Mouse (Mus musculus): ENCODE data around the gene Serpinb8. TPM values are rescaled to one million over a fixed set of nuclear protein-coding genes. Genes with fewer than 3 reads are reported as not detected.

Gene Serpinb8
- polyA plus RNA-seq, 1 experiment: 5.0 TPM

DNA sequence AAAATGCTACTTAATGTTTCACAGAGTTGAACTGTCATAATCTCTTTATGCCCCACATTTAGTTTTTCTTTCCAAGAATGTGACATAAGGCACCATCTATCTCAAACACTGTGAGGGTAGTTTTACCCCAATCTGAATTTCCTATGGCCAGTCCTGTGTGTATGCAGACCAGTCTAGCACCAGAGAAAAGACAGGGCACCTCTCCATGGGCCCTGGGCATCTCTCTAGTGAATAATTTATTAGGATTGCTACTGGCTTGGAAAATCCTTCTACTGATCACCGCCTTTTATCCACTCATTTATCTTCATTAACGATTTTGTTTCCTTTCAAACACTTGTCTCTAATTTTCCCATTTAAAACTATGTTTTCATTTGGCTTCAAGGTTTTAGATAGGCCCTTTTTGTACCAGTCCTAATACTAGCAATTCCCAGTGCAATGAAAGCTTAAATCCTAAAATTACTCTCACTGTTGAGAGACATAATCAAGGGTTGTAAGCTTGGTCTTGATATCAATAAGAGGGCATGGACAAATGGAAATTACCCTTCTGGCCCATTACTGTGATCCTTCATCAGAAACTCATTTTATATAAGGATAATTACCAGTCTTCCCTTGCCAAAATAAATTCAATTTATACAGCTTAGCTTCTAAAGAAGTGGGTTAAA lies 52.8 kb downstream of the Serpinb8 start:
- Histone ChIP-seq H3K79me2 (ENCODE audit: control insufficient read depth, insufficient read depth) (no peaks in the 10 kb centered on the region), H3K79me3 (ENCODE audit: low read depth) (no peaks in the 10 kb centered on the region), H3K4me3 (ENCODE audit: insufficient read depth, poor library complexity, severe bottlenecking) (no peak overlapping the region), H3ac (ENCODE audit: control insufficient read depth, insufficient read length, low read depth) (no peak overlapping the region), H3K36me3 (ENCODE audit: control insufficient read depth, insufficient read depth) (no peaks in the 10 kb centered on the region), H3K27me3 (ENCODE audit: control insufficient read depth, insufficient read depth, insufficient read length) (no peaks in the 10 kb centered on the region)
- TF ChIP-seq MAX (IDR thresholded peaks at IDR 0.05): no peak
- no peak for TF ChIP-seq FOSL1 (IDR thresholded peaks at IDR 0.05; ENCODE audit: insufficient read depth, low read length, poor library complexity, severe bottlenecking)
- TF ChIP-seq MYOD1 (IDR thresholded peaks at IDR 0.05; ENCODE audit: control insufficient read depth, insufficient read length, low read depth): no peak
- no peak for TF ChIP-seq CEBPB (IDR thresholded peaks at IDR 0.05; ENCODE audit: low read depth)
- TF ChIP-seq MYOG (IDR thresholded peaks at IDR 0.05; ENCODE audit: control insufficient read depth, extremely low read depth, insufficient read length): no peak
- no peak for TF ChIP-seq USF1 (IDR thresholded peaks at IDR 0.05; ENCODE audit: low read depth)
- TF ChIP-seq CTCF (IDR thresholded peaks at IDR 0.05; ENCODE audit: control insufficient read depth, insufficient read depth, insufficient read length): no peak

GRCm38 (mm10) chr1:107645086-107645485 lies 55.3 kb downstream of the Serpinb8 start:
- no peaks in the 10 kb centered on the region for H3K79me2 ChIP-seq (ENCODE audit: control insufficient read depth, insufficient read depth)

GRCm38 (mm10) chr1:107657689-107658088 lies 67.9 kb downstream of the Serpinb8 start:
- Histone ChIP-seq H3K79me2 (ENCODE audit: control insufficient read depth, insufficient read depth) (no peaks in the 10 kb centered on the region), H3K4me3 (ENCODE audit: insufficient read depth, poor library complexity, severe bottlenecking) (no peak overlapping the region)
- TF ChIP-seq CTCF (IDR thresholded peaks at IDR 0.05; ENCODE audit: control insufficient read depth, insufficient read depth, insufficient read length) (no peak), USF1 (IDR thresholded peaks at IDR 0.05; ENCODE audit: low read depth) (no peak), MAX (IDR thresholded peaks at IDR 0.05) (no peak), FOSL1 (IDR thresholded peaks at IDR 0.05; ENCODE audit: insufficient read depth, low read length, poor library complexity, severe bottlenecking) (no peak), CEBPB (IDR thresholded peaks at IDR 0.05; ENCODE audit: low read depth) (no peak), MYOG (IDR thresholded peaks at IDR 0.05; ENCODE audit: control insufficient read depth, extremely low read depth, insufficient read length) (no peak), MYOD1 (IDR thresholded peaks at IDR 0.05; ENCODE audit: control insufficient read depth, insufficient read length, low read depth) (no peak)

More at GRCm38 (mm10) chr1:107645086-107645485, 55.3 kb downstream of the Serpinb8 start:
- H3K36me3 ChIP-seq (ENCODE audit: control insufficient read depth, insufficient read depth): no peaks in the 10 kb centered on the region
- no peak overlapping the region for H3ac ChIP-seq (ENCODE audit: control insufficient read depth, insufficient read length, low read depth)
- H3K79me3 ChIP-seq (ENCODE audit: low read depth): no peaks in the 10 kb centered on the region
- TF ChIP-seq USF1 (IDR thresholded peaks at IDR 0.05; ENCODE audit: low read depth): no peak
- TF ChIP-seq MYOG (IDR thresholded peaks at IDR 0.05; ENCODE audit: control insufficient read depth, extremely low read depth, insufficient read length): no peak
- TF ChIP-seq CEBPB (IDR thresholded peaks at IDR 0.05; ENCODE audit: low read depth): no peak
- TF ChIP-seq CTCF (IDR thresholded peaks at IDR 0.05; ENCODE audit: control insufficient read depth, insufficient read depth, insufficient read length): no peak
- no peak for TF ChIP-seq FOSL1 (IDR thresholded peaks at IDR 0.05; ENCODE audit: insufficient read depth, low read length, poor library complexity, severe bottlenecking)
- no peak for TF ChIP-seq MYOD1 (IDR thresholded peaks at IDR 0.05; ENCODE audit: control insufficient read depth, insufficient read length, low read depth)
- TF ChIP-seq MAX (IDR thresholded peaks at IDR 0.05): no peak
- H3K4me3 ChIP-seq (ENCODE audit: insufficient read depth, poor library complexity, severe bottlenecking): no peak overlapping the region
- H3K27me3 ChIP-seq (ENCODE audit: control insufficient read depth, insufficient read depth, insufficient read length): no peaks in the 10 kb centered on the region

More at GRCm38 (mm10) chr1:107657689-107658088, 67.9 kb downstream of the Serpinb8 start:
- no peaks in the 10 kb centered on the region for H3K27me3 ChIP-seq (ENCODE audit: control insufficient read depth, insufficient read depth, insufficient read length)
- no peaks in the 10 kb centered on the region for H3K36me3 ChIP-seq (ENCODE audit: control insufficient read depth, insufficient read depth)
- no peak overlapping the region for H3ac ChIP-seq (ENCODE audit: control insufficient read depth, insufficient read length, low read depth)
- H3K79me3 ChIP-seq (ENCODE audit: low read depth): no peaks in the 10 kb centered on the region

Other genes starting within 250 kb of the Serpinb8 start
- gene Serpinb11, start 228.8 kb upstream of the Serpinb8 start, polyA plus RNA-seq (2012; fragmentation: generic; extraction: Trizol): not detected
- gene Serpinb7, start 190.4 kb upstream of the Serpinb8 start, polyA plus RNA-seq (2012; fragmentation: generic; extraction: Trizol): 0.27 TPM
- 12.6 TPM for gene Serpinb2, start 78.6 kb upstream of the Serpinb8 start, polyA plus RNA-seq (2012; fragmentation: generic; extraction: Trizol)